Mouse (Mus musculus) embryo, embryonic 9.5 days (tissue): ENCODE results near the gene Zmynd15.
"Not testable (repeated sequence)": the region's sequence is repeated elsewhere in the genome, so short reads cannot be mapped to it uniquely, and the experiment has no call there.

ENCODE experiments used
- DNase-seq: peaks from one replicate; pipeline ENCODE4 v3.0.0-alpha.2; 2017; ENCODE audit errors: extremely low spot score

Zmynd15 gene

GRCm38 (mm10) chr11:70458688-70459600 is at the start of gene Zmynd15:
TSS of gene Zmynd15 (plus strand) at chr11:70459433.
- peak; percentile 28 for DNase-seq

- peak; percentile 99 for DNase-seq
These were observed 49.5 kb upstream of the Zmynd15 start, which contains the start of gene Pelp1 for GRCm38 (mm10) chr11:70409594-70410296. TSS of gene Pelp1 (minus strand) at chr11:70410031.

GRCm38 (mm10) chr11:70410297-70410643 is 49.0 kb upstream of the Zmynd15 start:
- DNase-seq = no peak

GRCm38 (mm10) chr11:70412591-70412990 is 46.6 kb upstream of the Zmynd15 start:
- no peak for DNase-seq

- DNase-seq = peak; percentile 77
These were observed 45.3 kb upstream of the Zmynd15 start for GRCm38 (mm10) chr11:70413961-70414360.

GRCm38 (mm10) chr11:70418199-70418598 is 41.0 kb upstream of the Zmynd15 start:
- no peak for DNase-seq

GRCm38 (mm10) chr11:70419486-70419885 is 39.7 kb upstream of the Zmynd15 start:
- no peak for DNase-seq

GRCm38 (mm10) chr11:70426598-70426997 is 32.6 kb upstream of the Zmynd15 start:
- not testable (repeated sequence) for DNase-seq

- no peak for DNase-seq
These were observed 27.7 kb upstream of the Zmynd15 start for GRCm38 (mm10) chr11:70431574-70431973.

GRCm38 (mm10) chr11:70432048-70432894 is 27.0 kb upstream of the Zmynd15 start, which contains the start of gene Arrb2:
TSS of gene Arrb2 (plus strand) at chr11:70432635.
- DNase-seq = peak; percentile 98

- no peak for DNase-seq
These were observed 26.2 kb upstream of the Zmynd15 start for GRCm38 (mm10) chr11:70432895-70433568.

GRCm38 (mm10) chr11:70433569-70433943 is 25.7 kb upstream of the Zmynd15 start:
- DNase-seq = no peak

- DNase-seq = no peak
These were observed 25.3 kb upstream of the Zmynd15 start for GRCm38 (mm10) chr11:70433951-70434350.

GRCm38 (mm10) chr11:70435476-70435875 is 23.8 kb upstream of the Zmynd15 start:
- DNase-seq = no peak

- no peak for DNase-seq
These were observed 21.8 kb upstream of the Zmynd15 start for GRCm38 (mm10) chr11:70437426-70437825.

GRCm38 (mm10) chr11:70438728-70439374 is 20.4 kb upstream of the Zmynd15 start:
- DNase-seq = no peak

GRCm38 (mm10) chr11:70440637-70441036 is 18.6 kb upstream of the Zmynd15 start:
- DNase-seq = no peak

GRCm38 (mm10) chr11:70441882-70442281 is 17.4 kb upstream of the Zmynd15 start:
- no peak for DNase-seq

GRCm38 (mm10) chr11:70443964-70444363 is 15.3 kb upstream of the Zmynd15 start:
- no peak for DNase-seq

GRCm38 (mm10) chr11:70444667-70445066 is 14.6 kb upstream of the Zmynd15 start:
- no peak for DNase-seq

- DNase-seq = no peak
These were observed 12.5 kb upstream of the Zmynd15 start for GRCm38 (mm10) chr11:70446756-70447155.
